Mouse (Mus musculus): ENCODE results near the gene Prim2. TPM values are rescaled to one million over a fixed set of nuclear protein-coding genes. Genes with fewer than 3 reads are reported as not detected.

Gene Prim2
- polyA plus RNA-seq, 1 experiment from 2014 or later = 40.7 TPM

DNA sequence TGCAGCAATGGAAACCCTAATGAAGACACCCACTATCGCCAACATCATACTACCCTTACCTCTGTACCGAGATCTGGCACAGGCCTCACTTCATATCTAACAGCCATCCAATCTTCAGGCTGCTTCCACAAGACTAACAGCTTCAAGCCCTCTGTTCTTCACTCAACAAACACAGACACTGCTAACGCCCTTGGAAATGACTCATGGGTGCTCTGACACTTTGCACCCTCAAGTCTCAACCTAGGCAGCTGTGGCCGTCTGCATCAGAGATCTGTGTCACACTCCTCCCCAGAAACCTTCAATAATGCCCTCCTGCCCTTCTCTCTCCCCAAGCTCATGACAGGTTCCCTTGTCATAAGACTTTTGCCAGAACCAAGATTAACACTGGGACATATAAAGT, 20.6 kb downstream of the Prim2 start:
- Histone ChIP-seq H3K9ac (replicated peaks; ENCODE audit: low read depth, low read length) (no peak overlapping the region), H3K4me2 (replicated peaks; ENCODE audit: low read depth, low read length) (no peak overlapping the region), H3K27ac (ENCODE audit: low read length) (no peak overlapping the region), H3K9me3 (ENCODE audit: control insufficient read depth, low read depth, low read length) (no peaks in the 10 kb centered on the region), H3K4me1 (ENCODE audit: control insufficient read depth, insufficient read depth, low read length) (no peaks in the 10 kb centered on the region), H3K36me3 (ENCODE audit: control insufficient read depth, insufficient read depth, low read length) (peaks cover 5% of the 10 kb centered on the region), H3K4me3 (ENCODE audit: low read depth, low read length) (no peak overlapping the region), H3K27me3 (ENCODE audit: control insufficient read depth, insufficient read depth, low read length) (no peaks in the 10 kb centered on the region)
- ATAC-seq (ENCODE audit: insufficient number of reproducible peaks, insufficient read depth, low FRiP score, low read depth) = no peak
- 89% methylated on average over 4 of the region's 4 CpGs for WGBS

DNA sequence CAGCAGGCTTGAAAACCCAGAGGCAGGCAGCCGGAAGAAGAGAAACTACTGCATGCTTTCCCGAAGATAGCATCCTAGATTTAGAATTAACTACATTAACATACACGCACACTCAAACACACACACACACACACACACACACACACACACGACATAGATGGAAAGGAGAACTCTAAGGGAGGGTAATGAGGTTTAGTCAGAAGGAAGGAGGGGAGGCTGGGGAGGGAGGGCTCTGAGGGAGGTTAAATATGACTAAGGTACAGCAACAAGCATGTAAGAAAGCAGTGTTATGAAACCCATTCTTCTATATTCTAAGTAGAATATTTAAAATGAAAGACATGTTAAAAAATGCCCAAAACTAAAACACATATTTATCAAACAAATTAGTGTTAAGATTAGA, 21.9 kb downstream of the Prim2 start:
- H3K4me3 ChIP-seq (ENCODE audit: low read depth, low read length) = no peak overlapping the region
- no peaks in the 10 kb centered on the region for H3K9me3 ChIP-seq (ENCODE audit: control insufficient read depth, low read depth, low read length)
- H3K9ac ChIP-seq (replicated peaks; ENCODE audit: low read depth, low read length) = no peak overlapping the region
- H3K36me3 ChIP-seq (ENCODE audit: control insufficient read depth, insufficient read depth, low read length) = peaks cover 5% of the 10 kb centered on the region
- WGBS = 78% methylated on average over 4 of the region's 4 CpGs
- no peak for ATAC-seq (ENCODE audit: insufficient number of reproducible peaks, insufficient read depth, low FRiP score, low read depth)
- no peak overlapping the region for H3K27ac ChIP-seq (ENCODE audit: low read length)
- H3K4me2 ChIP-seq (replicated peaks; ENCODE audit: low read depth, low read length) = no peak overlapping the region
- no peaks in the 10 kb centered on the region for H3K27me3 ChIP-seq (ENCODE audit: control insufficient read depth, insufficient read depth, low read length)
- no peaks in the 10 kb centered on the region for H3K4me1 ChIP-seq (ENCODE audit: control insufficient read depth, insufficient read depth, low read length)

DNA sequence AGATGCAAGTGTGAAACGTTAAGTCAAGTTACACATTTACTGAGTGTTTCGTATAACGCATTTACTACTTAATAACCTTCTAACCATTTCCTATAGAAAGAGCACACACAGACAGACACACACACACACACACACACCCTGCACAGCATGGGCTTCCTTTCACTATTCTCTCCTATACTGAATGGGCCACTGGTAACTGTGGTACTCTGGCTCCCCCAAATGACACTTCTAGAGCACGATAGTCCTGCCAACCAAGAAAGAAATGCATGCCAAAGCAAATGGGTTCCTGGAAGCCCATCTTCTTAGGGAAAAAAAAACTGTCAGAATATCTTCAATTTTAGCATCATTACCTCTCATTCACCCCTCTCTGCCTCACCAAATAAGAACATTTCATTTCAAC, 22.4 kb downstream of the Prim2 start:
- H3K9ac ChIP-seq (replicated peaks; ENCODE audit: low read depth, low read length) = no peak overlapping the region
- no peaks in the 10 kb centered on the region for H3K4me1 ChIP-seq (ENCODE audit: control insufficient read depth, insufficient read depth, low read length)
- no peak overlapping the region for H3K27ac ChIP-seq (ENCODE audit: low read length)
- no peak for ATAC-seq (ENCODE audit: insufficient number of reproducible peaks, insufficient read depth, low FRiP score, low read depth)
- no peaks in the 10 kb centered on the region for H3K9me3 ChIP-seq (ENCODE audit: control insufficient read depth, low read depth, low read length)
- H3K4me3 ChIP-seq (ENCODE audit: low read depth, low read length) = no peak overlapping the region
- no peak overlapping the region for H3K4me2 ChIP-seq (replicated peaks; ENCODE audit: low read depth, low read length)
- no peaks in the 10 kb centered on the region for H3K27me3 ChIP-seq (ENCODE audit: control insufficient read depth, insufficient read depth, low read length)
- WGBS = 86% methylated on average over 4 of the region's 4 CpGs
- peaks cover 5% of the 10 kb centered on the region for H3K36me3 ChIP-seq (ENCODE audit: control insufficient read depth, insufficient read depth, low read length)

DNA sequence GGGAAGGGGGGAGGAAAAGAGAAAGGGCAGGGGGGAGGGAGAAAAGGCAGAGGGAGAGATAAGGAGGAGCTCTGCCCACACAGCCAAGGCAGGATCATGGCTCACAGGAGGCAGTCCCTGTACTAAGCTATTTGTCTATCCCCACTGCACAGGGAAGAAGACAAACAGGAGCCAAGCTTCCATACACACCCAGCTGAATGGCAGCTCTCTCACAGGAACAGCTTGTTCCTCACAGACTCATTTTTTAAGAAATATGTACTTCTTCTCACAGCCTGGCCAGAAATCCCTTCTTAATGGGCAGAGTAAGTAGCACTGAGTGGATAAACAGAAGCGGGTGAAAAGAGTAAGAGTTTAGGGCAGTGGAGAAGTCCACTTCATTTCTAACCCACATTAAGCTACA, 23.9 kb downstream of the Prim2 start:
- Histone ChIP-seq H3K36me3 (ENCODE audit: control insufficient read depth, insufficient read depth, low read length) (peaks cover 1% of the 10 kb centered on the region), H3K4me3 (ENCODE audit: low read depth, low read length) (no peak overlapping the region), H3K4me2 (replicated peaks; ENCODE audit: low read depth, low read length) (no peak overlapping the region), H3K9ac (replicated peaks; ENCODE audit: low read depth, low read length) (no peak overlapping the region), H3K9me3 (ENCODE audit: control insufficient read depth, low read depth, low read length) (no peaks in the 10 kb centered on the region), H3K4me1 (ENCODE audit: control insufficient read depth, insufficient read depth, low read length) (no peaks in the 10 kb centered on the region), H3K27me3 (ENCODE audit: control insufficient read depth, insufficient read depth, low read length) (no peaks in the 10 kb centered on the region), H3K27ac (ENCODE audit: low read length) (no peak overlapping the region)
- no peak for ATAC-seq (ENCODE audit: insufficient number of reproducible peaks, insufficient read depth, low FRiP score, low read depth)
- WGBS = 60% methylated on average over 1 of the region's 1 CpGs

DNA sequence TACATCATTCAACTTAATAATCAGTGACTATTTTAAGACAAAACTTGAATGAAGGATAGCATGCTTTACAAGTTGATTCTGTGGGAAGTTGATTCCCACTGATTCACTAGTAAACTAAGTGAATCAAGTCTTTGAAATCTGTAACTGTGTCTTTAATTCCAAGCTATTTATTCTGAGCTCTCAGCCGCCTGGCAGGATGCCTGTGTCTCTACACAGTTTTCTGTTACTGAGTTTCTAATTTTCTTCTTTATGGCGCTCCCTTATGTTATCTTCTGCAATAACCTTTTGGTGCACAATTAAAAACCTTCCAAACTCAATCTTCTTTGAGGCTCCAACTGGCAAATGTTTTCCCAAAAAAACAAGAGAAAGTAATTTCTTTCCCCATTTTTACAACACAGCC, 28.5 kb downstream of the Prim2 start:
- Histone ChIP-seq H3K4me1 (ENCODE audit: control insufficient read depth, insufficient read depth, low read length) (no peaks in the 10 kb centered on the region), H3K9me3 (ENCODE audit: control insufficient read depth, low read depth, low read length) (no peaks in the 10 kb centered on the region), H3K27ac (ENCODE audit: low read length) (no peak overlapping the region), H3K4me3 (ENCODE audit: low read depth, low read length) (no peak overlapping the region), H3K27me3 (ENCODE audit: control insufficient read depth, insufficient read depth, low read length) (no peaks in the 10 kb centered on the region), H3K36me3 (ENCODE audit: control insufficient read depth, insufficient read depth, low read length) (peaks cover 3% of the 10 kb centered on the region; the same call in 1 of the 2 replicates), H3K4me2 (replicated peaks; ENCODE audit: low read depth, low read length) (no peak overlapping the region), H3K9ac (replicated peaks; ENCODE audit: low read depth, low read length) (no peak overlapping the region)
- 84% methylated on average over 2 of the region's 2 CpGs for WGBS
- ATAC-seq (ENCODE audit: insufficient number of reproducible peaks, insufficient read depth, low FRiP score, low read depth) = no peak

DNA sequence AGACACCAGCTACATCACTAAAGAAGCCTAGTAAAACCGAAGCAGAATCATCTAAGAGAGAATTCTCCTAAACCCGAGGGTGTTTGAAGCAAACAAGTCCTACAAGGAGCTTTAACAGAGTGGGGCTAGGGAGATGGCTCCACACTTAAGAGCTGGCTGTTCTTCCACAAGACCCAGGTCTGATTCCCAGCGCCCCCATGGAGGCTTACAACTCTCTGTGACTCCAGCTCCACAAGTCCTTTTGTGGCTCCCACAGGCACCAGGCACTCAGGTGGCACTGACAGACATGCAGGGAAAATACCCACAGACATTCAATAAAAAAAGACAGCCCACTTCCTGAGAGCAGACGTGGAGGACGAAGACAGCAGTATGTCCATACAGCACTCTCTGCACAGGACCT, 29.5 kb downstream of the Prim2 start:
- no peak overlapping the region for H3K4me2 ChIP-seq (replicated peaks; ENCODE audit: low read depth, low read length)
- H3K27me3 ChIP-seq (ENCODE audit: control insufficient read depth, insufficient read depth, low read length) = no peaks in the 10 kb centered on the region
- H3K27ac ChIP-seq (ENCODE audit: low read length) = no peak overlapping the region
- no peak for ATAC-seq (ENCODE audit: insufficient number of reproducible peaks, insufficient read depth, low FRiP score, low read depth)
- no peak overlapping the region for H3K9ac ChIP-seq (replicated peaks; ENCODE audit: low read depth, low read length)
- no peaks in the 10 kb centered on the region for H3K9me3 ChIP-seq (ENCODE audit: control insufficient read depth, low read depth, low read length)
- no peak overlapping the region for H3K4me3 ChIP-seq (ENCODE audit: low read depth, low read length)
- WGBS = 95% methylated on average over 5 of the region's 5 CpGs
- no peaks in the 10 kb centered on the region for H3K4me1 ChIP-seq (ENCODE audit: control insufficient read depth, insufficient read depth, low read length)
- H3K36me3 ChIP-seq (ENCODE audit: control insufficient read depth, insufficient read depth, low read length) = peaks cover 3% of the 10 kb centered on the region; the same call in 1 of the 2 replicates

DNA sequence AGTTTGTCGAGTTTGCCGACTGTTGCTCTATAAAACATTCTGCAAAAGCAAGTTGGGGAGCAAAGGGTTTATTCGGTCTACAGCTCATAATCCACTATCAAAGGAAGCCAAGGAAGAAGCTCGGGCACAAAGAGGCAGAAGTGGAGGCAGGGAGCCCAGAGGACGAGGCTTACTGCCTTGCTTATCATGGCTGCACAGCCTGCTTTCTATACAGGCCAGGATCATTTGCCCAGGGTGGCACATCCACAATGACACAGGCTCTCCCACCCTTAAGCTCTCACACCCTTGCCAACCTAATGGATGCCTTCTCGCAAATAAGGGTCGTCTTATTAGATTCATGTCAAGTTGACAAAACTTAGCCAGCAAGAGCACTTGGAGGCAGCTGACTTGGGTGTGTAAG, 30.4 kb downstream of the Prim2 start:
- WGBS = 92% methylated on average over 7 of the region's 7 CpGs
- Histone ChIP-seq H3K36me3 (ENCODE audit: control insufficient read depth, insufficient read depth, low read length) (peaks cover 3% of the 10 kb centered on the region; the same call in 1 of the 2 replicates), H3K27me3 (ENCODE audit: control insufficient read depth, insufficient read depth, low read length) (no peaks in the 10 kb centered on the region), H3K27ac (ENCODE audit: low read length) (no peak overlapping the region), H3K4me2 (replicated peaks; ENCODE audit: low read depth, low read length) (no peak overlapping the region), H3K4me1 (ENCODE audit: control insufficient read depth, insufficient read depth, low read length) (no peaks in the 10 kb centered on the region), H3K9ac (replicated peaks; ENCODE audit: low read depth, low read length) (no peak overlapping the region), H3K9me3 (ENCODE audit: control insufficient read depth, low read depth, low read length) (no peaks in the 10 kb centered on the region), H3K4me3 (ENCODE audit: low read depth, low read length) (no peak overlapping the region)
- no peak for ATAC-seq (ENCODE audit: insufficient number of reproducible peaks, insufficient read depth, low FRiP score, low read depth)

DNA sequence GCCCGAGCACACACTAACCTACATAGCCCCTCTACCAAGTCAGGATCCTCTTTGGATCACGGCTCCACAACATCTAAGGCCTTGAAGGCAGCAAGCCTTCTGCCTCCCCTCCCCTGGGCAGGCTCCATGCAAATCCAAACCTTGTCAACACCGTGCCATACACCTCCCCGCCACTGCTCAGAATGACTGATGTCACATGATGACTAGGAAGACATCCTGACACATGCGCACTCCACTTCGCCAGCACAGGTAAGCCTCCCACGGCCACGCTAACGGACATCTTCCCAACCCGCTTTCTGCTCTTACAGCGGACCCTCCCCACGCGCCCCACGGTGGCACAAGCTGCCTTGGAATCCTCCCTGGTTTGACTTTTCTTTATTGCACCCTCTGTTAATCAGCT, 31.8 kb downstream of the Prim2 start:
- Histone ChIP-seq H3K9ac (replicated peaks; ENCODE audit: low read depth, low read length) (no peak overlapping the region), H3K4me1 (ENCODE audit: control insufficient read depth, insufficient read depth, low read length) (no peaks in the 10 kb centered on the region), H3K27ac (ENCODE audit: low read length) (no peak overlapping the region), H3K4me3 (ENCODE audit: low read depth, low read length) (no peak overlapping the region), H3K9me3 (ENCODE audit: control insufficient read depth, low read depth, low read length) (no peaks in the 10 kb centered on the region), H3K36me3 (ENCODE audit: control insufficient read depth, insufficient read depth, low read length) (peaks cover 3% of the 10 kb centered on the region; the same call in 1 of the 2 replicates), H3K4me2 (replicated peaks; ENCODE audit: low read depth, low read length) (no peak overlapping the region), H3K27me3 (ENCODE audit: control insufficient read depth, insufficient read depth, low read length) (no peaks in the 10 kb centered on the region)
- ATAC-seq (ENCODE audit: insufficient number of reproducible peaks, insufficient read depth, low FRiP score, low read depth) = no peak
- 95% methylated on average over 14 of the region's 14 CpGs for WGBS

DNA sequence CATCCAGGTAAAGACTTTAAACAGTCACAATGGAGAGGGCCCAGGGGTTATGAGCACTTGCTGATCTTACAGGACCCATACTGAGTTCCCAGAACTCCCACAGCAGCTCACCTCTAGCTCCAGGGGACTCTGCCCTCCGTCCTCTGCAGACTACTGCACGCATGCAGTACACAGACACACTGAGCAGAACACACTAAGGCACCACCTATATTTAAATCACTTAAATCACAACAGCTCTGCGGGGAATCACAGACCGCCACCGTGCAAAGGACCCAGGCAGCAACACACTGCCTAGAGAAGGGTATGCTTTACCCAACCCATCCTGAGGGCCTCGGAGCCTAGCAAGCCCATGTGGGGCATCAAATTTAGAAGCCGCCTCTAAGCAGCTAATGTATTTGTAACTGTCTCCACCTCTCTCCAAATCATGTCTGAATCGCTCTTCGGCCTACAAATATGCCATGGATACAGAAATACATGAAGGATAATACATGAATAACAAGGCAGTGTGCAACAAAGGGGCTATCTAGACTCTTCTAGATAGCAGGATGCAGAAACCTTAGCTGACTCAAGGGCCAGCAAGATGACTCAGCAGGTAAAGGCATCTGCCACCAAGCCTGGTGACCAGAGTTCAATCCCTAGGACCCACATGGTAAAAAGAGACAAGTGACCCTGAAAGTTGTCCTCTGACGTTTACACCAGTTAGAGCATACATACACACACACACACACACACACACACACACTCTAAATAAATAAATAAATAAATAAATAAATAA, 33.0 kb downstream of the Prim2 start:
- WGBS = 92% methylated on average over 10 of the region's 10 CpGs
- ATAC-seq (ENCODE audit: insufficient number of reproducible peaks, insufficient read depth, low FRiP score, low read depth) = no peak
- H3K4me2 ChIP-seq (replicated peaks; ENCODE audit: low read depth, low read length) = no peak overlapping the region
- no peak overlapping the region for H3K27ac ChIP-seq (ENCODE audit: low read length)
- peaks cover 3% of the 10 kb centered on the region; the same call in 1 of the 2 replicates for H3K36me3 ChIP-seq (ENCODE audit: control insufficient read depth, insufficient read depth, low read length)
- H3K4me1 ChIP-seq (ENCODE audit: control insufficient read depth, insufficient read depth, low read length) = no peaks in the 10 kb centered on the region
- H3K9me3 ChIP-seq (ENCODE audit: control insufficient read depth, low read depth, low read length) = no peaks in the 10 kb centered on the region
- no peak overlapping the region for H3K4me3 ChIP-seq (ENCODE audit: low read depth, low read length)
- H3K27me3 ChIP-seq (ENCODE audit: control insufficient read depth, insufficient read depth, low read length) = no peaks in the 10 kb centered on the region
- H3K9ac ChIP-seq (replicated peaks; ENCODE audit: low read depth, low read length) = no peak overlapping the region
